Mouse (Mus musculus): Measurements from ENCODE around the gene Map4k5.
A peak's percentile ranks its signal among the peaks of the same experiment; 100 is the strongest.

Gene Map4k5

GRCm38 (mm10) chr12:69892371-69893251, at the start of gene Map4k5, which contains the start of gene Atl1:
Gene Map4k5 (minus strand): TSS chr12:69893200.
Gene Atl1 (plus strand): TSS chr12:69892614.
- DNase-seq (ENCODE audit: low spot score in 2 of 2) = peak; percentile 77 to 89

GRCm38 (mm10) chr12:69941655-69942329, 48.8 kb upstream of the Map4k5 start:
- DNase-seq (ENCODE audit: low spot score in 2 of 2) = no peak

- DNase-seq (ENCODE audit: low spot score in 2 of 2) = no peak
Observed at GRCm38 (mm10) chr12:69939291-69939690, 46.3 kb upstream of the Map4k5 start.

GRCm38 (mm10) chr12:69937731-69938130, 44.7 kb upstream of the Map4k5 start:
- DNase-seq (ENCODE audit: low spot score in 2 of 2) = no peak

- no peak for DNase-seq (ENCODE audit: low spot score in 2 of 2)
Observed at GRCm38 (mm10) chr12:69926716-69927115, 33.7 kb upstream of the Map4k5 start.

- DNase-seq (ENCODE audit: low spot score in 2 of 2) = no peak
Observed at GRCm38 (mm10) chr12:69924012-69924411, 31.0 kb upstream of the Map4k5 start.

- DNase-seq (ENCODE audit: low spot score in 2 of 2) = no peak
Observed at GRCm38 (mm10) chr12:69923603-69924002, 30.6 kb upstream of the Map4k5 start.

- no peak for DNase-seq (ENCODE audit: low spot score in 2 of 2)
Observed at GRCm38 (mm10) chr12:69923128-69923527, 30.1 kb upstream of the Map4k5 start.

GRCm38 (mm10) chr12:69922099-69922498, 29.1 kb upstream of the Map4k5 start:
- no peak for DNase-seq (ENCODE audit: low spot score in 2 of 2)

- no peak for DNase-seq (ENCODE audit: low spot score in 2 of 2)
Observed at GRCm38 (mm10) chr12:69917870-69918269, 24.9 kb upstream of the Map4k5 start.

GRCm38 (mm10) chr12:69912737-69913136, 19.7 kb upstream of the Map4k5 start:
- no peak for DNase-seq (ENCODE audit: low spot score in 2 of 2)

- no peak for DNase-seq (ENCODE audit: low spot score in 2 of 2)
Observed at GRCm38 (mm10) chr12:69911906-69912305, 18.9 kb upstream of the Map4k5 start.

- peak; percentile 76 to 80 for DNase-seq (ENCODE audit: low spot score in 2 of 2)
Observed at GRCm38 (mm10) chr12:69908511-69908900, 15.5 kb upstream of the Map4k5 start.

GRCm38 (mm10) chr12:69907667-69908510, 14.9 kb upstream of the Map4k5 start:
- peak; percentile 55 to 67 for DNase-seq (ENCODE audit: low spot score in 2 of 2)

GRCm38 (mm10) chr12:69904991-69905390, 12.0 kb upstream of the Map4k5 start:
- DNase-seq (ENCODE audit: low spot score in 2 of 2) = no peak

- DNase-seq (ENCODE audit: low spot score in 2 of 2) = no peak
Observed at GRCm38 (mm10) chr12:69898119-69898518, 5.1 kb upstream of the Map4k5 start.

- no peak for DNase-seq (ENCODE audit: low spot score in 2 of 2)
Observed at GRCm38 (mm10) chr12:69895046-69895445, 2.0 kb upstream of the Map4k5 start.

- DNase-seq (ENCODE audit: low spot score in 2 of 2) = no peak
Observed at GRCm38 (mm10) chr12:69893927-69894326, 927 bp upstream of the Map4k5 start.

GRCm38 (mm10) chr12:69891721-69892120, 1.3 kb downstream of the Map4k5 start:
- DNase-seq (ENCODE audit: low spot score in 2 of 2) = no peak

- no peak for DNase-seq (ENCODE audit: low spot score in 2 of 2)
Observed at GRCm38 (mm10) chr12:69890476-69890875, 2.5 kb downstream of the Map4k5 start.

GRCm38 (mm10) chr12:69890051-69890450, 2.9 kb downstream of the Map4k5 start:
- no peak for DNase-seq (ENCODE audit: low spot score in 2 of 2)

- no peak for DNase-seq (ENCODE audit: low spot score in 2 of 2)
Observed at GRCm38 (mm10) chr12:69888345-69888744, 4.7 kb downstream of the Map4k5 start.
